Mouse (Mus musculus): Measurements from ENCODE around the gene Olfr1496. TPM values are rescaled to one million over a fixed set of nuclear protein-coding genes. Genes with fewer than 3 reads are reported as not detected.
"Not testable (repeated sequence)": the region's sequence is repeated elsewhere in the genome, so short reads cannot be mapped to it uniquely, and the experiment has no call there.

Gene Olfr1496
- not detected for total RNA-seq (2021)

GRCm38 (mm10) chr19:13777578-13777977 lies at the start of gene Olfr1496:
Gene Olfr1496 (plus strand): TSS chr19:13777878.
- DNase-seq (ENCODE audit: extremely low spot score in 1 of 2, low spot score in 1 of 2), result no peak

GRCm38 (mm10) chr19:13739428-13739827 lies 38.2 kb upstream of the Olfr1496 start, which contains the start of gene Olfr1494:
Gene Olfr1494 (plus strand): TSS chr19:13739728.
- no peak for DNase-seq (ENCODE audit: extremely low spot score in 1 of 2, low spot score in 1 of 2)

DNA sequence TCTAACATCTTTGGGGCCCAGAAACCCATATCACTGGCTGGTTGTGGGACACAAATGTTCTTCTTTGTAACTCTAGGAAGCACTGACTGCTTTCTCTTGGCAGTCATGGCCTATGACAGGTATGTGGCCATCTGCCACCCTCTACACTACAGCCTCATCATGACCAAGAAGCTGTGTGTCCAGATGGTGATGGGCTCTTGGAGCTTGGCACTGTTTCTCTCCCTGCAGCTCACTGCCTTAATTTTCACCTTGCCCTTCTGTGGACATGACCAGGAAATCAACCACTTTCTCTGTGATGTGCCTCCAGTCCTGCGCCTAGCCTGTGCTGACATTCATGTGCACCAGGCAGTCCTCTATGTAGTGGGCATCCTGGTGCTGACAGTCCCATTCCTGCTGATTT lies 28.3 kb upstream of the Olfr1496 start:
- no peak for DNase-seq (ENCODE audit: extremely low spot score in 1 of 2, low spot score in 1 of 2)

GRCm38 (mm10) chr19:13764306-13764705 lies 13.4 kb upstream of the Olfr1496 start, which contains the start of gene Olfr1495:
Gene Olfr1495 (plus strand): TSS chr19:13764606.
- no peak for DNase-seq (ENCODE audit: extremely low spot score in 1 of 2, low spot score in 1 of 2)

DNA sequence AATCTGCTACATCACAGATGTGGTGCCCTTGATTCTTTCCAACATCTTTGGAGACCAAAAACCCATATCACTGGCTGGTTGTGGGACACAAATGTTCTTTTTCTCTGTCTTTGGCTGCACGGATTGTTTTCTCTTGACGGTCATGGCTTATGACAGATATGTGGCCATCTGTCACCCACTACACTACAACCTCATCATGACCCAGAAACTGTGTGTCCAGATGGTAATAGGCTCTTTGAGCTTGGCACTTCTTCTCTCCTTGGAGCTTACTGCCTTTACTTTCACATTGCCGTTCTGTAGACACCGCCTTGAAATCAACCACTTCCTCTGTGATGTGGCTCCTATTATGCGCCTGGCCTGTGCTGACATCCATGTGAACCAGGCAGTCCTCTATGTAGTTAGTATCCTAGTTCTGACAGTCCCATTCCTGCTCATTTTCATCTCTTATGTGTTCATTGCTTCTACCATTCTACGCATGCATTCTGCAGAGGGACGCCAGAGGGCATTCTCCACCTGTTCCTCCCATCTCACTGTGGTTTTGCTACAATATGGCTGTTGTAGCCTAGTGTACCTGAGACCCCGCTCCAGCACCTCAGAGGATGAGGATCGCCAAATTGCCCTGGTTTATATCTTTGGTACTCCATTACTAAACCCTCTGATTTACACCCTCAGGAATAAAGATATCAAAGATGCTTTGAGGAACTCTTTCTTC lies 9.0 kb upstream of the Olfr1496 start:
- DNase-seq (ENCODE audit: extremely low spot score in 1 of 2, low spot score in 1 of 2), result no peak

DNA sequence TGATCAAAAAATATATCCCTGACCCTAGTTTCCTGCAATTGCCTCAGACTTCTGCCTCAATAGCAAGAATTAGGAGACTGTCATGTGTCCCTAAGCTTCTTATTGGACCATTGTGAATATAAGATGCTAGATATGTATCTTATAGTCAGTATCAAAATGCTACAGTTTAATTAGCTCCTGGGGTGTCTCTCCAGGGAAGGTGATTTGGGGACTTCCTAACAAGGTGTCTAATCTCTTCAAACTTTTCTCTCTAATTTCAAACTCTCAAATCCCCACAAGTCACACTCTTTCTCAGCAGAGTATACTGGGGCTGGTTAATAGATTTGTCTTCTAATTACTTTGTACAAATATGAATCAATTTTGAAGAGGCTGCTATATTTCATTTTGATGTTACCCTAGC lies 20.4 kb downstream of the Olfr1496 start, which contains the start of gene Olfr1497:
TSS of gene Olfr1497 (minus strand) at position 101 of the 400 bp plus-strand sequence.
- DNase-seq (ENCODE audit: extremely low spot score in 1 of 2, low spot score in 1 of 2), result no peak

GRCm38 (mm10) chr19:13805486-13805885 lies 27.8 kb downstream of the Olfr1496 start:
- DNase-seq (ENCODE audit: extremely low spot score in 1 of 2, low spot score in 1 of 2), result not testable (repeated sequence)

- DNase-seq (ENCODE audit: extremely low spot score in 1 of 2, low spot score in 1 of 2), result no peak
These were observed 35.1 kb downstream of the Olfr1496 start for GRCm38 (mm10) chr19:13812823-13813222.

- no peak for DNase-seq (ENCODE audit: extremely low spot score in 1 of 2, low spot score in 1 of 2)
These were observed 41.1 kb downstream of the Olfr1496 start for GRCm38 (mm10) chr19:13818827-13819226.

DNA sequence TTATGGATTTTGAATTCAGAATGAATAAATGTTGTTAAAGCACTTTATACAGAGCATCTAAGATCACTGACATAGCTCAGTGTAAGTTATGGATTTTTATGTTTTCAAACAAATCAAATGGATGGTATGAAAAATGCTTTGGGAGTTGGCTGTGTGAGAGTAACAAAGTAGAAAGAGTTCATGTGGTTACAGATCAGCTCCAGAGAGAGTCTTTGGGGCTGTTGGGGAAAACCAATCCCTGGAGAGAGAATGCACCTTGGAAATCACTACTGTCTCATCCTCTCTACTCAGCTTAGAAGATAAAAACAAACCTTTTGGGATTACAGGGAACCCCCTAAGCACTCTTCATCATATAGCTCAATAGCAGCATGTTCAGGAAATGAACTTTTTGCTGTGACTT lies 41.7 kb downstream of the Olfr1496 start, which contains the start of gene Olfr1499:
TSS of gene Olfr1499 (minus strand) at position 101 of the 400 bp plus-strand sequence.
- DNase-seq (ENCODE audit: extremely low spot score in 1 of 2, low spot score in 1 of 2), result no peak

GRCm38 (mm10) chr19:13820847-13821246 lies 43.2 kb downstream of the Olfr1496 start:
- DNase-seq (ENCODE audit: extremely low spot score in 1 of 2, low spot score in 1 of 2), result no peak

- no peak for DNase-seq (ENCODE audit: extremely low spot score in 1 of 2, low spot score in 1 of 2)
These were observed 50.8 kb downstream of the Olfr1496 start for GRCm38 (mm10) chr19:13828447-13828846.

GRCm38 (mm10) chr19:13830388-13830787 lies 52.7 kb downstream of the Olfr1496 start, which contains the start of gene Olfr1500:
Gene Olfr1500 (minus strand): TSS chr19:13830488.
- DNase-seq (ENCODE audit: extremely low spot score in 1 of 2, low spot score in 1 of 2), result no peak

Other genes with a start within 250 kb of the Olfr1496 start
- gene Olfr1480, start 250.0 kb upstream of the Olfr1496 start, total RNA-seq (2021), result not detected
- not detected for gene Olfr1484, start 194.4 kb upstream of the Olfr1496 start, total RNA-seq (2021)
- gene Olfr1487, start 160.5 kb upstream of the Olfr1496 start, total RNA-seq (2021), result not detected
- not detected for gene Olfr1489, start 146.3 kb upstream of the Olfr1496 start, total RNA-seq (2021)
- not detected for gene Olfr1490, start 126.8 kb upstream of the Olfr1496 start, total RNA-seq (2021)
- not detected for gene Olfr1491, start 80.6 kb upstream of the Olfr1496 start, total RNA-seq (2021)
- gene Olfr1493-ps1, start 54.6 kb upstream of the Olfr1496 start, total RNA-seq (2021), result not detected
- gene Olfr1494, start 38.1 kb upstream of the Olfr1496 start, total RNA-seq (2021), result not detected
- not detected for gene Olfr1495, start 13.3 kb upstream of the Olfr1496 start, total RNA-seq (2021)
- not detected for gene Olfr1497, start 20.3 kb downstream of the Olfr1496 start, total RNA-seq (2021)
- gene Olfr1499, start 41.6 kb downstream of the Olfr1496 start, total RNA-seq (2021), result not detected
- gene Olfr1500, start 52.6 kb downstream of the Olfr1496 start, total RNA-seq (2021), result not detected
- gene Olfr1501, start 72.8 kb downstream of the Olfr1496 start, total RNA-seq (2021), result not detected
- gene Olfr1502, start 83.9 kb downstream of the Olfr1496 start, total RNA-seq (2021), result not detected
- gene Olfr1504, start 120.0 kb downstream of the Olfr1496 start, total RNA-seq (2021), result not detected
- not detected for gene Olfr1505, start 135.7 kb downstream of the Olfr1496 start, total RNA-seq (2021)